Mouse (Mus musculus): Measurements from ENCODE around the gene Cacna1e. TPM values are rescaled to one million over a fixed set of nuclear protein-coding genes. Genes with fewer than 3 reads are reported as not detected.
A peak's percentile ranks its signal among the peaks of the same experiment; 100 is the strongest.

Gene Cacna1e
- total and polyA plus RNA-seq, 3 experiments = 0.60 to 8.5 (median 2.5) TPM

DNA sequence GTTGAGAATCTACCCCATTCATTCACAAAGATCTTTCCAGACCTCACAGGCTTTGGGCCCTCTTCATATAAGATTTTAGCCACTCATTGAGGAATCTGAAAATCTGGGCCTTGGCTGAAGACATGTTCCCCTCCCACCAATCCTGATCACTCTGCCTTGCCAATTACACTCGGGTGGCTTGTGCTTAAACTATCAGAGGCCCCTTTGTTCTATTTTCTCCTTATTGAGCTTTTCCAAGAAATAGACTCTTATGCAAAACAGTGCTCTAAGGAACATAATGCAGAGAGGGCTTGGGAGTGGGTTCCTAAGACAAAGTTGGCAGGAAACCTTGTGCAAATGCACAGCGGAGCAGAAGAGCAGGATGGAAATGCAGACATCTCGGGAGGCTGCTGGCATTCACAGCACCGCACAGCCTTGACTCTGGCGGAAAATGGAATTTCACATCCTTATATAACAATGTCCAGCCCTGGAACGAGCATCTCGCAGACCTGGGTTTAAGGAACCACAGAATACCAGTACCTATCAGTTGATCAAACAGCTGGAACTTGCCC is 153.8 kb downstream of the Cacna1e start:
- Histone ChIP-seq H3K27me3 (replicated peaks) (no peaks in the 10 kb centered on the region), H3K4me1 (ENCODE audit: control insufficient read depth in 1 of 2, insufficient read depth in 2 of 2) (peaks cover 0 to 9% of the 10 kb centered on the region in 2 experiments; a peak in 3 of 4 replicates), H3K4me2 (ENCODE audit: insufficient read depth, low read depth, poor library complexity, severe bottlenecking) (no peak overlapping the region), H3K9me3 (replicated peaks; ENCODE audit: low read length) (no peaks in the 10 kb centered on the region), H3K9ac (ENCODE audit: insufficient read depth, low read depth) (no peak overlapping the region), H3K79me2 (replicated peaks; ENCODE audit: control insufficient read depth, extremely low read depth, insufficient read depth, poor library complexity, severe bottlenecking) (no peaks in the 10 kb centered on the region), H3K27ac (ENCODE audit: insufficient read depth, low read depth) (no peak overlapping the region), H3K4me3 (replicated peaks in 1 of 3; ENCODE audit: low read depth in 2 of 3, low read length in 2 of 3, poor library complexity in 1 of 3) (no peak overlapping the region), H3K36me3 (replicated peaks in 1 of 2; ENCODE audit: control insufficient read depth in 1 of 2, insufficient read depth in 1 of 2, low read length in 1 of 2) (peaks cover under 1 to 9% of the 10 kb centered on the region in 2 experiments)
- dilution Hi-C loops (cut with MboI; ENCODE audit: extremely low pct_ligation_motif_present, extremely low pct_unique_long_range_greater_than_20kb, low sequenced_read_pairs) (no loop called here), in situ Hi-C loops (cut with MboI; ENCODE audit: low pct_ligation_motif_present, low pct_unique_long_range_greater_than_20kb, low sequenced_read_pairs) (no loop called here)
- TF ChIP-seq CHD1 (IDR thresholded peaks at IDR 0.05; ENCODE audit: low read depth, low read length) (no peak), MAX (IDR thresholded peaks at IDR 0.05; ENCODE audit: low read length) (no peak), MEF2A (IDR thresholded peaks at IDR 0.05; ENCODE audit: borderline replicate concordance, low read depth, low read length) (no peak), ZC3H11A (IDR thresholded peaks at IDR 0.05; ENCODE audit: low read depth, low read length) (no peak), IRF4 (IDR thresholded peaks at IDR 0.05; ENCODE audit: low read depth, low read length) (no peak), ELF1 (IDR thresholded peaks at IDR 0.05; ENCODE audit: low read depth, low read length) (no peak), POLR2AphosphoS2 (IDR thresholded peaks at IDR 0.05; ENCODE audit: low read depth, low read length) (no peak), RCOR1 (conservative IDR thresholded peaks at IDR 0.05; ENCODE audit: low read depth, low read length) (no peak), POLR2A (IDR thresholded peaks at IDR 0.05; ENCODE audit: low read depth, low read length) (no peak), PAX5 (IDR thresholded peaks at IDR 0.05; ENCODE audit: low read length) (no peak), SMC3 (IDR thresholded peaks at IDR 0.05; ENCODE audit: low read depth, low read length) (no peak), JUND (conservative IDR thresholded peaks at IDR 0.05; ENCODE audit: low read depth, low read length) (no peak), NELFE (IDR thresholded peaks at IDR 0.05; ENCODE audit: low read depth, low read length) (no peak), TBP (conservative IDR thresholded peaks at IDR 0.05; ENCODE audit: low read depth, low read length) (no peak), RAD21 (IDR thresholded peaks at IDR 0.05; ENCODE audit: low read depth, low read length) (no peak), ZNF384 (IDR thresholded peaks at IDR 0.05; ENCODE audit: low read depth, low read length) (no peak), ZKSCAN1 (IDR thresholded peaks at IDR 0.05; ENCODE audit: borderline replicate concordance, low read depth, low read length) (no peak), SIN3A (IDR thresholded peaks at IDR 0.05; ENCODE audit: low read length) (no peak), NRF1 (IDR thresholded peaks at IDR 0.05; ENCODE audit: low read depth, low read length) (no peak), MXI1 (IDR thresholded peaks at IDR 0.05; ENCODE audit: low read depth, low read length) (no peak)
- no peak for DNase-seq (ENCODE audit: extremely low read depth)

- Histone ChIP-seq H3K27me3 (replicated peaks) (no peaks in the 10 kb centered on the region), H3K4me1 (ENCODE audit: control insufficient read depth in 1 of 2, insufficient read depth in 2 of 2) (peaks cover 0 to 11% of the 10 kb centered on the region in 2 experiments; a peak in 3 of 4 replicates), H3K9me3 (replicated peaks; ENCODE audit: low read length) (no peaks in the 10 kb centered on the region), H3K36me3 (replicated peaks in 1 of 2; ENCODE audit: control insufficient read depth in 1 of 2, insufficient read depth in 1 of 2, low read length in 1 of 2) (peaks cover 2 to 18% of the 10 kb centered on the region in 2 experiments), H3K4me2 (ENCODE audit: insufficient read depth, low read depth, poor library complexity, severe bottlenecking) (no peak overlapping the region), H3K27ac (ENCODE audit: insufficient read depth, low read depth) (no peak overlapping the region), H3K4me3 (replicated peaks in 1 of 3; ENCODE audit: low read depth in 2 of 3, low read length in 2 of 3, poor library complexity in 1 of 3) (no peak overlapping the region), H3K79me2 (replicated peaks; ENCODE audit: control insufficient read depth, extremely low read depth, insufficient read depth, poor library complexity, severe bottlenecking) (no peaks in the 10 kb centered on the region), H3K9ac (ENCODE audit: insufficient read depth, low read depth) (no peak overlapping the region)
- in situ Hi-C loops (cut with MboI; ENCODE audit: low pct_ligation_motif_present, low pct_unique_long_range_greater_than_20kb, low sequenced_read_pairs) (loop anchor here (5.0 kb wide), 1 partner anchor 447 kb away; no protein-coding TSS in a partner anchor), dilution Hi-C loops (cut with MboI; ENCODE audit: extremely low pct_ligation_motif_present, extremely low pct_unique_long_range_greater_than_20kb, low sequenced_read_pairs) (no loop called here)
- peak; percentile 72 for DNase-seq (ENCODE audit: extremely low read depth)
- TF ChIP-seq RAD21 (IDR thresholded peaks at IDR 0.05; ENCODE audit: low read depth, low read length) (peak; percentile 95), ZMIZ1 (IDR thresholded peaks at IDR 0.05; ENCODE audit: low read depth, low read length) (no peak), CHD2 (IDR thresholded peaks at IDR 0.05; ENCODE audit: low read length) (no peak), ZC3H11A (IDR thresholded peaks at IDR 0.05; ENCODE audit: low read depth, low read length) (peak; percentile 84), HCFC1 (IDR thresholded peaks at IDR 0.05; ENCODE audit: low read depth, low read length) (no peak), USF1 (IDR thresholded peaks at IDR 0.05; ENCODE audit: low read depth, low read length) (no peak), JUND (conservative IDR thresholded peaks at IDR 0.05; ENCODE audit: low read depth, low read length) (no peak), ETS1 (conservative IDR thresholded peaks at IDR 0.05; ENCODE audit: low read depth, low read length) (no peak), CTCF (conservative IDR thresholded peaks at IDR 0.05 in 1 of 2, IDR thresholded peaks at IDR 0.05 in 1 of 2; ENCODE audit: low read depth in 2 of 2, low read length in 2 of 2) (peak; percentile 89 to 92), USF2 (conservative IDR thresholded peaks at IDR 0.05; ENCODE audit: low read depth, low read length) (no peak), POLR2AphosphoS2 (IDR thresholded peaks at IDR 0.05; ENCODE audit: low read depth, low read length) (no peak), JUN (IDR thresholded peaks at IDR 0.05; ENCODE audit: insufficient read depth, low read depth, low read length) (no peak), TCF12 (IDR thresholded peaks at IDR 0.05; ENCODE audit: low read depth, low read length) (no peak), MAZ (IDR thresholded peaks at IDR 0.05; ENCODE audit: low read depth, low read length) (no peak), RCOR1 (conservative IDR thresholded peaks at IDR 0.05; ENCODE audit: low read depth, low read length) (no peak), NRF1 (IDR thresholded peaks at IDR 0.05; ENCODE audit: low read depth, low read length) (no peak), SMC3 (IDR thresholded peaks at IDR 0.05; ENCODE audit: low read depth, low read length) (peak; percentile 94), ZNF384 (IDR thresholded peaks at IDR 0.05; ENCODE audit: low read depth, low read length) (no peak), MEF2A (IDR thresholded peaks at IDR 0.05; ENCODE audit: borderline replicate concordance, low read depth, low read length) (no peak), MXI1 (IDR thresholded peaks at IDR 0.05; ENCODE audit: low read depth, low read length) (no peak), NELFE (IDR thresholded peaks at IDR 0.05; ENCODE audit: low read depth, low read length) (no peak)
Measured at GRCm38 (mm10) chr1:154729269-154729980, 154.9 kb downstream of the Cacna1e start.
